Mouse (Mus musculus) layer of hippocampus, adult 2 months (tissue): ENCODE data around the gene Cpsf6. TPM values are rescaled to one million over a fixed set of nuclear protein-coding genes. Genes with fewer than 3 reads are reported as not detected.

Source experiments
- DNase-seq, 2 experiments: peaks; one replicate each; pipeline ENCODE4 v3.0.0; 2022; ENCODE audit warnings: low spot score in 2 of 2
- H3K27ac ChIP-seq: fragments of 200-600 bp; 2 replicates; pipeline ENCODE4 v1.8.1; 2022
- H3K4me3 ChIP-seq: fragments of 200-600 bp; 2 replicates; pipeline ENCODE4 v1.8.1; 2022; ENCODE audit warnings: mild to moderate bottlenecking
- CTCF ChIP-seq: fragments of 200-600 bp; conservative IDR thresholded peaks from 2 replicates; pipeline ENCODE4 v1.8.1; 2022; ENCODE audit warnings: antibody characterized with exemption, mild to moderate bottlenecking, moderate library complexity
- total RNA-seq, 2 experiments: library from RNA; stranded (reverse); gene quantifications; 2 replicates each; pipeline ENCODE4 v1.2.3; 2021

Cpsf6 gene
- total RNA-seq, 2 experiments from 2014 or later = 111 to 116 TPM

DNA sequence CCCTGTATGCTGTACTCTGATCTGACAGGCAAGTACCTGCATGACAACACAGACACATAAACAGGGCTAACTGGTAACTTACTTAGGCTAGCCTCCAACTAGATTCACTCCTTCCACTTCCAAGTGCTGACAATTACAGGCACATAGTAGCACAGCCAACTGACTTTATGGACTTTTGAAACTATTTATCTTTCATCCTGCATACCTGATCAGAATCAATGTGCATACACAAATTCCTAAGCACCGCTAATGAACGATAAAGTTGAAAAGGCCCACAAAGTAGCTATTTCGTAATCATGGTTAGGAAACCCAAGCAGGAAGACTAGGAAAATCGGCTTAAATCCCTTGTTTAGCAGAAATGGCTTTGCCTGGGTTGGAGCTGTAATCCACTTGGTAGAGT is 36.8 kb downstream of the Cpsf6 start:
- no peak for DNase-seq
- no peak for TF ChIP-seq CTCF
- H3K27ac ChIP-seq = no peak overlapping the region
- H3K4me3 ChIP-seq = no peak overlapping the region

- no peak for TF ChIP-seq CTCF
- Histone ChIP-seq H3K4me3 (no peak overlapping the region), H3K27ac (no peak overlapping the region)
- no peak for DNase-seq
Measured at GRCm38 (mm10) chr10:117342406-117342805, 37.4 kb downstream of the Cpsf6 start.

- no peak for DNase-seq
- TF ChIP-seq CTCF = no peak
- no peak overlapping the region for H3K4me3 ChIP-seq
- H3K27ac ChIP-seq = no peak overlapping the region
Measured at GRCm38 (mm10) chr10:117341029-117341428, 38.8 kb downstream of the Cpsf6 start.

- DNase-seq = no peak
- no peak for TF ChIP-seq CTCF
- no peak overlapping the region for H3K27ac ChIP-seq
- H3K4me3 ChIP-seq = no peak overlapping the region
Measured at GRCm38 (mm10) chr10:117339241-117339640, 40.6 kb downstream of the Cpsf6 start.

DNA sequence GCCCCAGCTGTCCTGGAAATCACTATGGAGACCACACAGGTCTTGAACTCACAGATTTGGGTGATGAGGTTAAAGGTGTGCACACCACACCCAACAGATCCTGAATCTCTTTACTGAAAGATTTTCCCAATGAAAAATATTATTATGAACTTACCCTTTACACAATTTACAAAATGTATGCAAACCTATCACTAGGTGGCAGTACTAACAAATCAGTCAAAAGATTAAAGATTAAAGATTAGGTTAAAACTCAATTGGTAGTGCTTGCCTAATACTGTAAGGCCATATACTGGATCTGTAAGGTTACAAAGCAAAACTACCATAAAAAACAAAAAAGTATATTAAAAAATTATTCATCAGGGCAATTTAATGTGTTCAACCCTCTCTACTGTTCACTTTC is 41.9 kb downstream of the Cpsf6 start:
- DNase-seq = no peak
- Histone ChIP-seq H3K27ac (no peak overlapping the region), H3K4me3 (no peak overlapping the region)
- TF ChIP-seq CTCF = peak; percentile 72

- H3K27ac ChIP-seq = no peak overlapping the region
- no peak for DNase-seq
- TF ChIP-seq CTCF = no peak
- H3K4me3 ChIP-seq = no peak overlapping the region
Measured at GRCm38 (mm10) chr10:117335649-117336048, 44.2 kb downstream of the Cpsf6 start.

- Histone ChIP-seq H3K4me3 (no peak overlapping the region), H3K27ac (no peak overlapping the region)
- TF ChIP-seq CTCF = peak; percentile 71
- DNase-seq = no peak
Measured at GRCm38 (mm10) chr10:117330521-117330920, 49.3 kb downstream of the Cpsf6 start.

DNA sequence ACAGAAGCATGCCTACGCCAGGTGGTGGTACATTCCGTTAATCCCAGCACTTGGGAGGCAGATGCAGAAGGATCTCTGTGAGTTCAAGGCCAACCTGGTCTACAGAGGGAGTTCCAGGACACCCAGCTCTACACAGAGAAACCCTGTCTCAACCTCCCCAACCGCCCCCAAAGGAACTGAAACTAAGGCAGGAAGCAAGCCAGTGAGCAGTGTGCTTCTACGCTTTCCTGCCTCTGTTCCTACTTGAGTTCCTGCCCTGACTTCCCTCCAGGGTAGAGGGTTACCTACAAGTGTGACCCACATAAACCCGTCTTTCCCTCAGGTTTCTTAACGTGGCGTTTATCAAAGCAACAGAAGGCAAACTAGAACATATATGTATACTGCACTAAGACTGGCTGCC is 56.0 kb downstream of the Cpsf6 start:
- no peak for TF ChIP-seq CTCF

DNA sequence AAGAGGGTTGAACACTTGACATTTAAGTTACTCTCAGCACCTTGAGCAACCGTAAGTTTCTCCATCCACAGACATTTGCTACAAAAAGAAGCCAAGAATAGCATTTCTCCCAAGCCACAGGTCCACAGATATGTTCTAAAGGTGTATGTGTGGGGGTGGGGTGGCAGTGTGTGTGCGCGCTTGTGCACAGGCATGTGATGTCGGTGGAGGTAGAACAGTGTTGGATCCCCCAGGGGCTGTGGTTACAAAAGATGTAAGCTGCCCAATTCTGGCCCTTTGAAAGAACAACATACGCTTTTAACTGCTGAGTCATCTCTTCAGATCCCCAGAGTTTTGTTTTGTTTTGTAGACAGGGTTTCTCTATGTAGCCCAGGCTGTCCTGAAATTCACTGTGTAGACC is 57.2 kb downstream of the Cpsf6 start:
- no peak for DNase-seq
- Histone ChIP-seq H3K27ac (no peak overlapping the region), H3K4me3 (no peak overlapping the region)
- no peak for TF ChIP-seq CTCF

More for the DNA sequence above, 56.0 kb downstream of the Cpsf6 start:
- no peak for DNase-seq
- H3K27ac ChIP-seq = no peak overlapping the region
- no peak overlapping the region for H3K4me3 ChIP-seq

DNA sequence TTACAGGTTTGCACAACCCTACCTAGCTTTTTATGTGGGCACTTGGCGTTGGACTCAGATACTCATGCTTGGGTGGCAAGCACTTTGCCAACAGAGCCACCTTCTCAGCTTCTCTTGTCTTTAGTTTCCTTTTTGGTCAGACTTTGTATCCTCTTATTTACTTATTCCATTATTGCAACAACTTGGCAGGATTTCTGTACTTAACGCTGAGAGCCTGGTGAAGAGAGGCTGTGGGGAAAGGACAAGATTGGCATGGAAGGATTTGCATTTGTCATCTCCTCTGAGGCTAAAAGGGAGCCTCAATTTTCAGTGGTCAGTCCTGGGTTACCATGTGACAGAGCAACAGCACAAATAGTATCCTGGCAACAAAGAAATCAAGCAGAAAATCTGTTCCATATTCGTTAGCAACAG is 59.2 kb downstream of the Cpsf6 start:
- no peak overlapping the region for H3K27ac ChIP-seq
- TF ChIP-seq CTCF = no peak
- no peak for DNase-seq
- no peak overlapping the region for H3K4me3 ChIP-seq

DNA sequence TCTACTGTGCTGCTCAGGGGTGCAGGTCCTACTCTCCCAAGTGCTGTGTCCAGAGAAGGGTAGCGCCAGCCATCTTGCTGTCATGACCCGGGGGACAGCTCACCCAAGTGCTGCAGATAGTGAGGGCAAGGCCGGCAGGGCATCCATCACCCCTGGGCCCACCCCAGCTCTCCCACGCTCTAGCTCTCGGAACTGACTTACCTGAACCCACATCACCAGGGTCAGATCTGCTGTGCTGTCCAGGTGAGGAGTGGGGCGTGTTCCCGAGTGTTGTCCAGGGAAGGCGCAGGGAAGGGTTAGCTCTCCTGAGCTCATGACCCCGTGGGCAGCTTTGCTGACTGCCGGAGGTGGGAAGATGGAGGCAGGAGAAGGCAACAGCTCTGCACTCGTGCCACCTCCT is 63.4 kb downstream of the Cpsf6 start:
- TF ChIP-seq CTCF = no peak
- Histone ChIP-seq H3K4me3 (no peak overlapping the region), H3K27ac (no peak overlapping the region)
- no peak for DNase-seq

- no peak for DNase-seq
- Histone ChIP-seq H3K4me3 (no peak overlapping the region), H3K27ac (no peak overlapping the region)
- no peak for TF ChIP-seq CTCF
Measured at GRCm38 (mm10) chr10:117313133-117313532, 66.7 kb downstream of the Cpsf6 start.

- no peak for TF ChIP-seq CTCF
- H3K27ac ChIP-seq = no peak overlapping the region
- no peak overlapping the region for H3K4me3 ChIP-seq
- DNase-seq = no peak
Measured at GRCm38 (mm10) chr10:117312168-117312567, 67.6 kb downstream of the Cpsf6 start.

- DNase-seq = no peak
- TF ChIP-seq CTCF = no peak
- Histone ChIP-seq H3K4me3 (no peak overlapping the region), H3K27ac (no peak overlapping the region)
Measured at GRCm38 (mm10) chr10:117304371-117304770, 75.4 kb downstream of the Cpsf6 start.

- no peak overlapping the region for H3K27ac ChIP-seq
- H3K4me3 ChIP-seq = no peak overlapping the region
- DNase-seq = no peak
- TF ChIP-seq CTCF = no peak
Measured at GRCm38 (mm10) chr10:117301688-117302087, 78.1 kb downstream of the Cpsf6 start.
